8 mouse cellular contexts compared by ENCODE assay signal in genomic region chr13:49215128-49215503, GRCm38 (mm10). TPM values are rescaled to one million over a fixed set of nuclear protein-coding genes. Genes with fewer than 3 reads are reported as not detected.
A peak's percentile ranks its signal among the peaks of the same experiment; 100 is the strongest.
DNase-seq lines count a peak whose midpoint lies in the region; ATAC-seq and TF ChIP-seq lines count a peak whose summit lies in the region.

No protein-coding gene starts in this region.

- no peak for TF ChIP-seq CTCF in kidney, postnatal 0 days (IDR thresholded peaks at IDR 0.05; ENCODE audit: low read depth)

- no peak for ATAC-seq in kidney, postnatal 0 days (replicated peaks; ENCODE audit: low FRiP score, low read depth)
- ATAC-seq in hindbrain, embryonic 15.5 days (ENCODE audit: low FRiP score, low read depth) = no peak
- ATAC-seq in midbrain, embryonic 15.5 days (replicated peaks) = no peak; the same call in 1 of the 2 replicates
- ATAC-seq in frontal cortex, adult (ENCODE audit: low TSS enrichment) = no peak

- peaks cover 17% of the 10 kb centered on the region; the same call in 1 of the 2 replicates for H3K4me1 ChIP-seq in kidney, postnatal 0 days (replicated peaks; ENCODE audit: insufficient read depth, low read length)
- peaks cover 55% of the 10 kb centered on the region for H3K4me1 ChIP-seq in embryonic facial prominence, embryonic 10.5 days
- peaks cover 42% of the 10 kb centered on the region for H3K4me1 ChIP-seq in hindbrain, embryonic 15.5 days (replicated peaks)
- H3K4me1 ChIP-seq in midbrain, embryonic 15.5 days = peaks cover 39% of the 10 kb centered on the region

- peak overlapping the region; percentile 94 for H3K4me2 ChIP-seq in kidney, postnatal 0 days (ENCODE audit: low read length)
- peak overlapping the region; percentile 96 for H3K4me2 ChIP-seq in hindbrain, embryonic 15.5 days
- peak overlapping the region; percentile 78 for H3K4me2 ChIP-seq in midbrain, embryonic 15.5 days

- H3K9ac ChIP-seq in kidney, postnatal 0 days (ENCODE audit: low read depth, low read length) = peak overlapping the region; percentile 91
- peak overlapping the region; percentile 81 for H3K9ac ChIP-seq in hindbrain, embryonic 15.5 days
- H3K9ac ChIP-seq in midbrain, embryonic 15.5 days = peak overlapping the region; percentile 59

- H3K27me3 ChIP-seq in kidney, postnatal 0 days (ENCODE audit: insufficient read depth, low read length) = no peaks in the 10 kb centered on the region
- H3K27me3 ChIP-seq in embryonic facial prominence, embryonic 10.5 days (replicated peaks; ENCODE audit: low read depth, poor library complexity, severe bottlenecking) = peaks cover 51% of the 10 kb centered on the region
- peaks cover 7% of the 10 kb centered on the region; the same call in 1 of the 2 replicates for H3K27me3 ChIP-seq in hindbrain, embryonic 15.5 days
- peaks cover 12% of the 10 kb centered on the region for H3K27me3 ChIP-seq in midbrain, embryonic 15.5 days (replicated peaks)

- H3K36me3 ChIP-seq in kidney, postnatal 0 days (ENCODE audit: insufficient read depth, low read length) = no peaks in the 10 kb centered on the region
- no peaks in the 10 kb centered on the region for H3K36me3 ChIP-seq in embryonic facial prominence, embryonic 10.5 days (replicated peaks)
- no peaks in the 10 kb centered on the region for H3K36me3 ChIP-seq in hindbrain, embryonic 15.5 days
- no peaks in the 10 kb centered on the region for H3K36me3 ChIP-seq in midbrain, embryonic 15.5 days (replicated peaks)

- H3K27ac ChIP-seq in kidney, postnatal 0 days = peak overlapping the region; percentile 92
- peak overlapping the region; percentile 86 for H3K27ac ChIP-seq in embryonic facial prominence, embryonic 10.5 days (replicated peaks)
- H3K27ac ChIP-seq in hindbrain, embryonic 15.5 days (replicated peaks) = peak overlapping the region; percentile 74
- H3K27ac ChIP-seq in midbrain, embryonic 15.5 days = no peak overlapping the region

- H3K9me3 ChIP-seq in kidney, postnatal 0 days (replicated peaks; ENCODE audit: low read length) = no peaks in the 10 kb centered on the region
- H3K9me3 ChIP-seq in embryonic facial prominence, embryonic 10.5 days = no peaks in the 10 kb centered on the region
- no peaks in the 10 kb centered on the region for H3K9me3 ChIP-seq in hindbrain, embryonic 15.5 days
- no peaks in the 10 kb centered on the region for H3K9me3 ChIP-seq in midbrain, embryonic 15.5 days

- no peak for DNase-seq in kidney, postnatal 0 days (ENCODE audit: low spot score)
- no peak for DNase-seq in kidney, adult 18-20 months
- no peak for DNase-seq in embryonic facial prominence, embryonic 10.5 days (ENCODE audit: low spot score)
- DNase-seq in right cerebral cortex, postnatal 10 days (ENCODE audit: low spot score in 2 of 2) = no peak
- DNase-seq in adrenal gland, postnatal 4 days (ENCODE audit: low spot score in 2 of 2) = no peak

- 12% methylated on average over 5 of the region's 5 CpGs for WGBS in kidney, postnatal 0 days
- WGBS in embryonic facial prominence, embryonic 10.5 days = 10% methylated on average over 5 of the region's 5 CpGs
- 11% methylated on average over 5 of the region's 5 CpGs for WGBS in hindbrain, embryonic 15.5 days
- WGBS in midbrain, embryonic 15.5 days = 14% methylated on average over 5 of the region's 5 CpGs

- H3K4me3 ChIP-seq in kidney, postnatal 0 days (replicated peaks; ENCODE audit: low read depth, low read length) = peak overlapping the region; percentile 90
- H3K4me3 ChIP-seq in embryonic facial prominence, embryonic 10.5 days = peak overlapping the region; percentile 84
- H3K4me3 ChIP-seq in hindbrain, embryonic 15.5 days = peak overlapping the region; percentile 94
- peak overlapping the region; percentile 55 for H3K4me3 ChIP-seq in midbrain, embryonic 15.5 days

RNA-seq across cellular contexts. Expression of gene Card19, which starts 0.7 kb away (rescaled TPM):
- polyA plus RNA-seq in kidney, postnatal 0 days (2015; fragmentation: Nextera tagmentation; extraction: Ambion mirVana) = 71.3 and 77.0 TPM in 2 replicates
- polyA plus RNA-seq in embryonic facial prominence, embryonic 10.5 days (2016; fragmentation: Nextera tagmentation; extraction: Ambion mirVana) = 31.6 and 35.0 TPM in 2 replicates
- 33.8 and 37.9 TPM in 2 replicates for polyA plus RNA-seq in hindbrain, embryonic 15.5 days (2015; fragmentation: Nextera tagmentation; extraction: Ambion mirVana)
- 25.1 and 29.3 TPM in 2 replicates for polyA plus RNA-seq in midbrain, embryonic 15.5 days (2015; fragmentation: Nextera tagmentation; extraction: Ambion mirVana)
- total RNA-seq in adrenal gland, postnatal 4 days (2021) = 10 to 100 TPM; 48.9 to 62.7 TPM

RNA-seq across cellular contexts. Expression of gene Ninj1, which starts 27.8 kb away (rescaled TPM):
- 122 and 127 TPM in 2 replicates for polyA plus RNA-seq in kidney, postnatal 0 days (2015; fragmentation: Nextera tagmentation; extraction: Ambion mirVana)
- polyA plus RNA-seq in embryonic facial prominence, embryonic 10.5 days (2016; fragmentation: Nextera tagmentation; extraction: Ambion mirVana) = 26.6 and 28.0 TPM in 2 replicates
- 28.2 and 32.3 TPM in 2 replicates for polyA plus RNA-seq in hindbrain, embryonic 15.5 days (2015; fragmentation: Nextera tagmentation; extraction: Ambion mirVana)
- 21.2 and 22.8 TPM in 2 replicates for polyA plus RNA-seq in midbrain, embryonic 15.5 days (2015; fragmentation: Nextera tagmentation; extraction: Ambion mirVana)
- 10 to 100 TPM; 49.0 to 51.9 TPM for total RNA-seq in adrenal gland, postnatal 4 days (2021)

RNA-seq across cellular contexts. Expression of gene Susd3, which starts 33.4 kb away (rescaled TPM):
- polyA plus RNA-seq in kidney, postnatal 0 days (2015; fragmentation: Nextera tagmentation; extraction: Ambion mirVana) = 41.8 and 44.8 TPM in 2 replicates
- 1.2 and 1.7 TPM in 2 replicates for polyA plus RNA-seq in embryonic facial prominence, embryonic 10.5 days (2016; fragmentation: Nextera tagmentation; extraction: Ambion mirVana)
- 0.48 and 0.80 TPM in 2 replicates for polyA plus RNA-seq in hindbrain, embryonic 15.5 days (2015; fragmentation: Nextera tagmentation; extraction: Ambion mirVana)
- polyA plus RNA-seq in midbrain, embryonic 15.5 days (2015; fragmentation: Nextera tagmentation; extraction: Ambion mirVana) = 0.54 and 0.59 TPM in 2 replicates
- 10 to 100 TPM in 1 of 2 experiments, 1 to 10 TPM in 1; 8.2 to 11.3 TPM for total RNA-seq in adrenal gland, postnatal 4 days (2021)

Comparison
In these comparisons a context has a peak if more than half of its experiments do, and no peak if none do; other contexts are left out.
1. RNA of gene Susd3, which starts 33.4 kb away (polyA plus RNA-seq): 41.8 to 44.8 TPM in kidney, postnatal 0 days; 1.2 to 1.7 TPM in embryonic facial prominence, embryonic 10.5 days, 0.54 to 0.59 TPM in midbrain, embryonic 15.5 days and 0.48 to 0.80 TPM in hindbrain, embryonic 15.5 days; every median in the first group is over 10 times any median in the second.
2. Peak in every context shown above with its lines, with median percentiles within 50 percentile points of each other: H3K4me2 ChIP-seq, H3K4me3 ChIP-seq and H3K9ac ChIP-seq.